Mouse (Mus musculus) liver, embryonic 14 days (tissue): ENCODE results near the gene Adam11. TPM values are rescaled to one million over a fixed set of nuclear protein-coding genes. Genes with fewer than 3 reads are reported as not detected.

Experiments
- polyA plus RNA-seq: library from polyadenylated mRNA; depleted of rRNA; stranded (reverse); fragments of >200 nt; gene quantifications from 2 replicates; pipeline ENCODE4 v1.2.3, GENCODE M21; 2012; rRNA removed

Gene Adam11
- polyA plus RNA-seq: 0.25 TPM in 2 replicates

DNA sequence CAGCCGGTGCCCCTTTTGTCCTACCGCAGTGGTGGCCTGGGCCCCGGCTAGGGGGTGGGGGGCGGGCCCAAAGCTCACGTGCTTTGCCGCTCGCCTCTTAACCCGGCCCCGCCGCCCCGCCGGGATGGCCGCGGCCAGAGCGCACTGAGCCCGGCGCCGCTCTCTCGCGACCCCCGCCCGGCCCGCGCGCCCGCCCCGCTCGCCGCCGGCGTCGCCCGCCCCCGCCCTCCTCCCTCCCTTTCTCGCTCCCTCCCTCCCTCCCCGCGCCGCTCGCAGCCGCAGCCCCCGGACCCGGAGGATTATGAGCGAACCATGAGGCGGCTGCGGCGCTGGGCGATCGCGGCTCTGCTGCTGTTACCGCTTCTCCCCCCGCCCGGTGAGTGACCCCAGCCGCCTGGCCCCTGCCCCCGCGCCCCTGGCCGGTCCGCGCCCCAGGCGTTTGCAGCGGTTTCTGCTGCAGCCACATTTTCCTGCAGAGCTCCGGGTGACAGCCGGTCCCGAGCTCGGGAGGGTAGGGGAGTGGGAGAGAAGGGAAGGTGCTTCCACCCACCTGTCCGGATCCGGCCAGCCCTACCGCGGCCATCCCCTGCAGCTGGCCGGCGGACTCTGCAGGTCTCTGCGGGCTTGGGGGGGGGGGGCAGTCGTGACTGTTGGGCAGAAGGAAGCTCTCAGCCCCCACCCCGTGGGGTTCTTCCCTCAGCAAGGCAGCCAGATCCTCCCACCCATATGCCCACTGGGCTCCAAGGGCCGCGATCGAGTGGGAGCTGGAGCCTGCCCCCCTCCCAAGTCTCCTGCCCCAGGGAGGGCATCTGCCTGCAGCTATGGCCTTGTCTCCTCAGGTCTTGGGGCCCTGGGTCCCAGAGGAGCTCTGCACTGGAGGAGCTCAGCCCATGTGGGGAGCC is at the start of gene Adam11:
TSS of gene Adam11 (plus strand) at position 131 of the 902 bp plus-strand sequence.

DNA sequence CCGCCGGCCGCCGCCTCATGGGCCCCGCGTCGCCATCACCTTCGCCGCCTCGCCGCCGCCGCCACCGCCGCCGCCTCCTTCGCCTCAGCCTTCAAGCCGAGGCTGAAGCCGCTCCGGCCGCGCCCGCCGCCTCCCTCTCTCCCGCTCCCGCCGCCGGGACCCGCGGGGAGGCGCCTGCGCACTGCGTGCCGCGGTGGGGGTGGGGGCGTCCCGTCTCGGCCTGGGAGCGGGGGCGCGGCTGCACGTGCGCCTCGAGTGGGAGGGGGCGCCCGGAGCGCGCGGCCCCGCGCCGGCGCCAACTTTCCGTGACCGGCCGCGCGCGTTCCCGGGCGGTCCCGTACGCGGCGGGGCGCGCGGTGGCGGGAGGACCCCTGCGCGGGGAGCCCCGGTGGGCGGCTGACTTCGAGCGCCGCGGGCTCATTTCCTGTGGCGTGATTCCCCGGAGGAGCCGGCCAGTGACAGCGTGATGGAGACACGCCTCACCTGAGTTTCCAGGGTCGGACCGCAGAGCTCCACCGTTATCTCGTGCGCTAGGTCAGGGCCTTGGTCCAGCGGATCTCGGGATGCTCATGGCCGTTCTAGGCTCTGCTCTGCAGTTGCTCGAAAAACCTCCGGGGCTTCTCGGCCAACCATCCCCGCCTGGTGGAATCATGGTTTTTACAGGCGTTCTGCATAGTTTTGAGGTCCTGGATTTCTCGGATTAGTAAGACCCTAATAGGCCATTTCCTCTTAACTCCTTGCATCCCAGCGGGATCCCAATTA is 58.0 kb downstream of the Adam11 start, which contains the start of gene Gjc1:
TSS of gene Gjc1 (minus strand) at position 680 of the 762 bp plus-strand sequence.

Other genes with a start within 250 kb of the Adam11 start
- 7.9 and 8.9 TPM in 2 replicates for gene Gpatch8, start 205.0 kb upstream of the Adam11 start, polyA plus RNA-seq
- 0.07 and 0.09 TPM in 2 replicates for gene Gm11627, start 182.0 kb upstream of the Adam11 start, polyA plus RNA-seq
- gene Fzd2, start 157.0 kb upstream of the Adam11 start, polyA plus RNA-seq: 0.62 and 1.5 TPM in 2 replicates
- gene Meioc, start 97.7 kb upstream of the Adam11 start, polyA plus RNA-seq: 0.02 and 0.03 TPM in 2 replicates
- 8.0 and 8.1 TPM in 2 replicates for gene Ccdc43, start 63.7 kb upstream of the Adam11 start, polyA plus RNA-seq
- gene Gjc1, start 58.3 kb downstream of the Adam11 start, polyA plus RNA-seq: 1.6 and 1.9 TPM in 2 replicates
- not detected in 2 replicates for gene Higd1b, start 74.4 kb downstream of the Adam11 start, polyA plus RNA-seq
- 47.1 and 52.6 TPM in 2 replicates for gene Eftud2, start 119.5 kb downstream of the Adam11 start, polyA plus RNA-seq
- gene Ccdc103, start 119.8 kb downstream of the Adam11 start, polyA plus RNA-seq: 0.35 and 0.71 TPM in 2 replicates
- 0.01 TPM in 1 of 2 replicates, not detected in the other for gene Fam187a, start 123.7 kb downstream of the Adam11 start, polyA plus RNA-seq
- 12.3 and 14.0 TPM in 2 replicates for gene Gfap, start 139.5 kb downstream of the Adam11 start, polyA plus RNA-seq
- gene Kif18b, start 163.7 kb downstream of the Adam11 start, polyA plus RNA-seq: 18.8 and 19.6 TPM in 2 replicates
- 0.09 and 0.14 TPM in 2 replicates for gene C1ql1, start 185.2 kb downstream of the Adam11 start, polyA plus RNA-seq